Mouse (Mus musculus) v-Abl transformed pro-B cells (cell line): ENCODE measurements around the gene Vmn1r55.

ENCODE experiments used
- in situ Hi-C, 2 experiments: fragments of 400-800 bp; cut with MboI; formaldehyde crosslinking; loops; one replicate each; pipeline ENCODE4 v1.15.1; 2025; ENCODE audit not compliant: unreplicated experiment in 2 of 2

Vmn1r55 gene

GRCm38 (mm10) chr7:5083325-5084105, 66.0 kb downstream of the Vmn1r55 start:
- in situ Hi-C loops, result loop anchor here in 1 of 2 experiments (10.0 kb wide), 1 partner anchor 1201 kb away; the partner anchor contains the start of gene Zfp667

GRCm38 (mm10) chr7:5081939-5082338, 67.5 kb downstream of the Vmn1r55 start:
- in situ Hi-C loops, result loop anchor here in 1 of 2 experiments (10.0 kb wide), 1 partner anchor 1203 kb away; the partner anchor contains the start of gene Zfp667

GRCm38 (mm10) chr7:5081241-5081640, 68.2 kb downstream of the Vmn1r55 start:
- in situ Hi-C loops, result loop anchor here in 1 of 2 experiments (10.0 kb wide), 1 partner anchor 1204 kb away; the partner anchor contains the start of gene Zfp667

- in situ Hi-C loops, result loop anchor here in 1 of 2 experiments (10.0 kb wide), 1 partner anchor 1204 kb away; the partner anchor contains the start of gene Zfp667
Observed at GRCm38 (mm10) chr7:5080815-5081214, 68.7 kb downstream of the Vmn1r55 start.

- in situ Hi-C loops, result loop anchor here in 1 of 2 experiments (10.0 kb wide), 1 partner anchor 1205 kb away; the partner anchor contains the start of gene Zfp667
Observed at GRCm38 (mm10) chr7:5080010-5080751, 69.3 kb downstream of the Vmn1r55 start, which contains the start of gene Epn1. TSS of gene Epn1 (plus strand) at chr7:5080235.

- in situ Hi-C loops, result loop anchor here in 1 of 2 experiments (10.0 kb wide), 1 partner anchor 1205 kb away; the partner anchor contains the start of gene Zfp667
Observed at GRCm38 (mm10) chr7:5079365-5080009, 70.0 kb downstream of the Vmn1r55 start.
